Mouse (Mus musculus) kidney, postnatal 0 days (tissue): Measurements from ENCODE around the gene Sectm1b. TPM values are rescaled to one million over a fixed set of nuclear protein-coding genes. Genes with fewer than 3 reads are reported as not detected.
A peak's percentile ranks its signal among the peaks of the same experiment; 100 is the strongest.

ENCODE experiments used
- ATAC-seq: fragments of 200-750 bp; cut with Nextera tagmentation; replicated peaks from 2 replicates; pipeline ENCODE4 v1.8.0; 2017; ENCODE audit warnings: low read depth, moderate number of reproducible peaks, moderate TSS enrichment, moderate library complexity; ENCODE audit not compliant: low FRiP score
- DNase-seq: peaks from one replicate; pipeline ENCODE4 v3.0.0-alpha.2; 2016; ENCODE audit warnings: low spot score
- H3K27ac ChIP-seq: fragments of 300-500 bp; sonication (generic); 2 replicates; pipeline ENCODE4 v1.5.1; 2014; ENCODE audit warnings: mild to moderate bottlenecking
- H3K27me3 ChIP-seq: fragments of 300-500 bp; sonication (generic); 2 replicates; pipeline ENCODE4 v1.6.1; 2014; ENCODE audit warnings: low read length, mixed read lengths; ENCODE audit not compliant: insufficient read depth
- H3K36me3 ChIP-seq: fragments of 300-500 bp; sonication (generic); 2 replicates; pipeline ENCODE4 v1.6.1; 2014; ENCODE audit warnings: low read length, mixed read lengths; ENCODE audit not compliant: insufficient read depth
- H3K4me1 ChIP-seq: fragments of 300-500 bp; sonication (generic); replicated peaks from 2 replicates; pipeline ENCODE4 v1.6.1; 2014; ENCODE audit warnings: antibody characterized with exemption, low read length, mixed read lengths; ENCODE audit not compliant: insufficient read depth
- H3K4me2 ChIP-seq: fragments of 300-500 bp; sonication (generic); 2 replicates; pipeline ENCODE4 v1.6.1; 2014; ENCODE audit warnings: mild to moderate bottlenecking, low read length, moderate library complexity, mixed read lengths
- H3K4me3 ChIP-seq: fragments of 300-500 bp; sonication (generic); replicated peaks from 2 replicates; pipeline ENCODE4 v1.5.1; 2014; ENCODE audit warnings: low read depth, low read length
- H3K9ac ChIP-seq: fragments of 300-500 bp; sonication (generic); 2 replicates; pipeline ENCODE4 v1.6.1; 2014; ENCODE audit warnings: low read depth, low read length
- H3K9me3 ChIP-seq: fragments of 300-500 bp; sonication (generic); replicated peaks from 2 replicates; pipeline ENCODE4 v1.6.1; 2016; ENCODE audit warnings: low read length, inconsistent platforms, mixed read lengths
- CTCF ChIP-seq: IDR thresholded peaks from 2 replicates; pipeline ENCODE4 v1.5.1; 2016; ENCODE audit warnings: antibody characterized with exemption, low read depth, mild to moderate bottlenecking, moderate library complexity
- WGBS: fragments of 180-500 bp; shearing (Covaris S2); extraction: QIAGEN DNeasy Blood & Tissue Kit; methylation state at CpG from one replicate; pipeline ENCODE4 v1.1.7; 2014; 5-methylcytosine and 5-hydroxymethylcytosine counted together
- polyA plus RNA-seq: library from polyadenylated mRNA; unstranded; fragments of >200 nt; fragmentation: Nextera tagmentation; extraction: Ambion mirVana; gene quantifications from 2 replicates; pipeline ENCODE4 v1.2.1, GENCODE M21; 2015

The Sectm1b gene
- polyA plus RNA-seq, 1 experiment from 2014 or later = 2.0 TPM

GRCm38 (mm10) chr11:121088997-121089396 lies 25.6 kb upstream of the Sectm1b start:
- Histone ChIP-seq H3K4me2 (no peak overlapping the region), H3K36me3 (no peaks in the 10 kb centered on the region), H3K9me3 (no peaks in the 10 kb centered on the region), H3K27me3 (no peaks in the 10 kb centered on the region), H3K4me1 (no peaks in the 10 kb centered on the region), H3K4me3 (no peak overlapping the region), H3K9ac (no peak overlapping the region), H3K27ac (no peak overlapping the region)
- DNase-seq (no peak), ATAC-seq (no peak)
- WGBS = 77% methylated on average over 6 of the region's 6 CpGs
- TF ChIP-seq CTCF = no peak

DNA sequence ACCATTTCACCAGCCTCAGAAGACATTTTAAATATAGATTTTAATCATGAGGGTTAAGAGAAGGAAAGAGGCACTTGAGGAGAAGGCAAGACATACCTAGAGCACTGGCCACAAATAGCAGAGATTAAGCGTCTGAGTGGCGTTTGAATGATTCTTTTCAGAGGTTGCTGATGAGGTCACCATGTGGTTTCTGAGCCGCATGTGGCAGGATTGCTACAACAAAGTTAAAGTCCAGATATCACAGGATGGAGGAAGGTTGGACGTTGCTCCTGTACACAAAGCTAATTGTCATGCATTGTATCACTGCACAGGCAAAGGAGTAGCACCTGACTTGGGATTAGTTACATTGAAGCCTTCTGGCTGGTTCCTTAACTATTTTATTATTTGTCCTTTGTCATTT lies 22.9 kb upstream of the Sectm1b start:
- H3K4me3 ChIP-seq = no peak overlapping the region
- TF ChIP-seq CTCF = no peak
- 0 out of 2 replicates have a peak, but pooled peaks cover 3% of the 10 kb centered on the region for H3K4me1 ChIP-seq
- no peak for DNase-seq
- ATAC-seq = 0 out of 2 replicates have a peak, but pooled peaks have one; percentile 31
- no peaks in the 10 kb centered on the region for H3K9me3 ChIP-seq
- no peak overlapping the region for H3K27ac ChIP-seq
- H3K9ac ChIP-seq = no peak overlapping the region
- 65% methylated on average over 4 of the region's 4 CpGs for WGBS
- no peak overlapping the region for H3K4me2 ChIP-seq
- no peaks in the 10 kb centered on the region for H3K36me3 ChIP-seq
- H3K27me3 ChIP-seq = no peaks in the 10 kb centered on the region

DNA sequence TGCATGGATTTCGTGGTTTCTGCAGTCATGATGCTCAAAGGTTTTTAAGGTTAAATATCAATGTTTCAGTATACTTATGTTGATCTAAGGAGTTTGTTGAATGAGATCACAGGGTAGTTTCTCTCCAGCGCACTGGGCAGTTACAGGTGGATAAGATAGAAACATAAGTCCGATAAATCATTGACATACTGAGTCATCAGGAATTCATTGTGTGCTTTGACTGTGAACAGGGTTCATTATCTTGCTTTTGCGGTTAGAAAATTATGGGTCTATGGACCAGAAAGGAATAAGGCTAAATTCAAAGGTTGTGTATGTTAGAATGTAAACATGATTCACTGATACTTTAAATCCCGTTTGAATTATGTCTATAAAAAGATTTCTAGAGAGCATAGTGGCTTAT lies 21.8 kb upstream of the Sectm1b start:
- no peaks in the 10 kb centered on the region for H3K27me3 ChIP-seq
- 0 out of 2 replicates have a peak, but pooled peaks cover 3% of the 10 kb centered on the region for H3K4me1 ChIP-seq
- H3K9me3 ChIP-seq = no peaks in the 10 kb centered on the region
- ATAC-seq (peak; percentile 62), DNase-seq (peak; percentile 31)
- no peak overlapping the region for H3K9ac ChIP-seq
- no peak overlapping the region for H3K4me3 ChIP-seq
- WGBS = 57% methylated on average over 5 of the region's 5 CpGs
- no peak overlapping the region for H3K4me2 ChIP-seq
- no peaks in the 10 kb centered on the region for H3K36me3 ChIP-seq
- no peak for TF ChIP-seq CTCF
- peak overlapping the region; percentile 38; the same call in 1 of the 2 replicates for H3K27ac ChIP-seq

- no peak for TF ChIP-seq CTCF
- ATAC-seq (no peak), DNase-seq (peak; percentile 58)
- WGBS = 35% methylated on average over 6 of the region's 6 CpGs
- H3K9me3 ChIP-seq = no peaks in the 10 kb centered on the region
- no peaks in the 10 kb centered on the region for H3K36me3 ChIP-seq
- no peak overlapping the region for H3K4me3 ChIP-seq
- 0 out of 2 replicates have a peak, but pooled peaks cover 3% of the 10 kb centered on the region for H3K4me1 ChIP-seq
- H3K4me2 ChIP-seq = no peak overlapping the region
- H3K27ac ChIP-seq = peak overlapping the region; percentile 6; the same call in 1 of the 2 replicates
- H3K9ac ChIP-seq = no peak overlapping the region
- H3K27me3 ChIP-seq = no peaks in the 10 kb centered on the region
Measured at GRCm38 (mm10) chr11:121082857-121083500, 19.6 kb upstream of the Sectm1b start.

DNA sequence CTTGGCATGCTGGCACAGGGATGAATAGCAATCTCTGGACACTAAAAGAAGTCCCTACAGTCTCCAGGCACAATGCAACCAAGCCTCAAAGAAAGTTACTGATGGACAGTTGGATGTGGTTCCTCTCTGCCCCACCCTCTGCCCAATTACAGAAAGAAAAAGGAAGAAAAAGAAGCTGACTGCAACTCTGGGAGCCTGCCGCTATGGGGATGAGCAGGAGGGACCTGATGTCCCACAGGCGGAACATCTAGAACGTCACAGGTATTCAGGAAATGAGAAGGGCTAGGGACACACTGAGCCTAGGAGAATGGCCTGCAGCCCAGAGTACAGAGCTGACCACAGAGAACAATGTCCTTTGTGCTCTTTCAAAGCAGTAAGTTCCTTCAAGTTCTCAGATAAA lies 18.9 kb upstream of the Sectm1b start:
- TF ChIP-seq CTCF = no peak
- DNase-seq = no peak
- Histone ChIP-seq H3K27me3 (no peaks in the 10 kb centered on the region), H3K27ac (0 out of 2 replicates have a peak overlapping the region, but pooled peaks have one; percentile 6), H3K4me2 (no peak overlapping the region), H3K4me1 (0 out of 2 replicates have a peak, but pooled peaks cover 3% of the 10 kb centered on the region), H3K4me3 (no peak overlapping the region), H3K9me3 (no peaks in the 10 kb centered on the region), H3K9ac (no peak overlapping the region), H3K36me3 (no peaks in the 10 kb centered on the region)
- no peak for ATAC-seq
- 66% methylated on average over 3 of the region's 3 CpGs for WGBS

DNA sequence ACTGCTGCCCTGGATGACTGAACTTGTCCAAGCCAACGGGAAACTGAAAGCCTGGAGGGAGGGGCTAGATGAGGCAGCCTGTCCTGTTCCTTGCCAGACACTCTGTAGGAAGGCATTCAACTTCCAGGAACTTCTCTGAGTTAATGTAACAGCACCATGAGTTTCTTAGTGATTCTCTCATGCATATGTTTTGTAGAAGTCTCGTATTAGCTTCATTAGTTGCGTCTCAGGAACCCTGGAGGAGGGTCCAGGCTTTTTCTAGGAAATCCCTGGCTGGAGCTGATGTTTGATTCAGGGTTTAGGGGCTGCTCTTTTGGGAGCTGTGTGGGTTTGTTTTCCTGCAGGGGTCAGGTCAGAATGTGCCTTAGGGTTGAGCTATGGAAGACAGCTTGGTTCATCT lies 17.8 kb upstream of the Sectm1b start, which contains the start of gene Sectm1a:
Gene Sectm1a, minus strand, starts transcription at position 101 of the 400 bp plus-strand sequence.
- WGBS = 60% methylated on average over 3 of the region's 3 CpGs
- DNase-seq = no peak
- Histone ChIP-seq H3K4me3 (no peak within 1 kb of the TSS), H3K9ac (no peak within 1 kb of the TSS), H3K36me3 (no peaks in the 10 kb centered on the region), H3K4me2 (no peak within 1 kb of the TSS), H3K27ac (no peak within 1 kb of the TSS), H3K27me3 (no peaks in the 10 kb centered on the region), H3K9me3 (no peaks in the 10 kb centered on the region), H3K4me1 (0 out of 2 replicates have a peak, but pooled peaks cover 3% of the 10 kb centered on the region)
- no peak for ATAC-seq
- no peak for TF ChIP-seq CTCF

DNA sequence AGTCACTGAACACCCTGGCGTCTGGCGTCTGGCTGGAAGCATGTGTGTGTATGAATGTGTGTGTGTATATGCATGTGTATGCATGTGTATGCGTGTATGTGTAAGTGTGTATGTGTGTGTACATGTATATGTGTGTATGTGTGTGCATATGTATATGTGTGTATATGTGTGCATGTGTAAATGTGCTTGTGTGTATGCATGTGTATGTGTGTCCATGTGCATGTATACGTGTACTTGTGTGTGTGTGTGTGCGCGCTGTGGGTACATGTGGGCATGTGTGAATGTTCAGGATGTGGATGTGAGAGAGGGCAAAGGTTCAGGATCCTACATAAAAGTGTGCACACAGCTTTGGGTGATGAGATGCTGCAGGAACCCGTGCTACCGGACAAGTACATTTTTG lies 17.0 kb upstream of the Sectm1b start:
- no peak for TF ChIP-seq CTCF
- no peak overlapping the region for H3K9ac ChIP-seq
- H3K4me1 ChIP-seq = 0 out of 2 replicates have a peak, but pooled peaks cover 3% of the 10 kb centered on the region
- no peak overlapping the region for H3K4me3 ChIP-seq
- no peak overlapping the region for H3K4me2 ChIP-seq
- no peaks in the 10 kb centered on the region for H3K27me3 ChIP-seq
- DNase-seq (no peak), ATAC-seq (no peak)
- no peak overlapping the region for H3K27ac ChIP-seq
- 94% methylated on average over 8 of the region's 8 CpGs for WGBS
- no peaks in the 10 kb centered on the region for H3K9me3 ChIP-seq
- H3K36me3 ChIP-seq = no peaks in the 10 kb centered on the region
